Mouse (Mus musculus): ENCODE data around the gene Lats2. TPM values are rescaled to one million over a fixed set of nuclear protein-coding genes. Genes with fewer than 3 reads are reported as not detected.
"Not testable (repeated sequence)": the region's sequence is repeated elsewhere in the genome, so short reads cannot be mapped to it uniquely, and the experiment has no call there.

Lats2 gene
- polyA plus RNA-seq, 1 experiment from 2014 or later: 21.5 TPM

- Histone ChIP-seq H3K9ac (replicated peaks; ENCODE audit: low read depth, low read length) (no peak overlapping the region), H3K4me1 (ENCODE audit: control insufficient read depth, insufficient read depth, low read length) (no peaks in the 10 kb centered on the region), H3K27ac (ENCODE audit: low read length) (no peak overlapping the region), H3K9me3 (ENCODE audit: control insufficient read depth, low read depth, low read length) (no peaks in the 10 kb centered on the region), H3K4me2 (replicated peaks; ENCODE audit: low read depth, low read length) (no peak overlapping the region), H3K4me3 (ENCODE audit: low read depth, low read length) (no peak overlapping the region), H3K36me3 (ENCODE audit: control insufficient read depth, insufficient read depth, low read length) (peaks cover 57% of the 10 kb centered on the region), H3K27me3 (ENCODE audit: control insufficient read depth, insufficient read depth, low read length) (no peaks in the 10 kb centered on the region)
- ATAC-seq (ENCODE audit: insufficient number of reproducible peaks, insufficient read depth, low FRiP score, low read depth): no peak
- 81% methylated on average over 10 of the region's 10 CpGs for WGBS
Observed at GRCm38 (mm10) chr14:57699016-57699415, 59.2 kb downstream of the Lats2 start.

DNA sequence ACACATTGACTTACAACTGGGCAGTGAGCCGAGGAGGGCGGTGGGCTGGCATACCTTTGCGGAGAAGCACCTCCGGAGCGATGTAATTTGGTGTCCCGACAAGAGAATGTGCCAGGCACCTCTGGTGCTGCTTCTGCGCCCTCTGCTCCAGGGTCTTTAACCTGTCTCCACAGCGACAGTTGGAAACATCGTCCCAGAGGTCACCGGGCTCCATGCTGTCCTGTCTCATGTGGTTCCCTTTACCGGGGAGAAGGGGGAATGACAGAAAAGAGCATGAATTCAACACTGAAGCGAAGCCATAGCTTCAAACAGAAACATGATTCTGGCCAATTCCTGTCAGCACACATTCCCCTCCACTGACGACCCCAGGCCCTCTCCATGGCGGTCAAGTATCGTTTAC lies 62.1 kb downstream of the Lats2 start:
- no peaks in the 10 kb centered on the region for H3K9me3 ChIP-seq (ENCODE audit: control insufficient read depth, low read depth, low read length)
- no peaks in the 10 kb centered on the region for H3K27me3 ChIP-seq (ENCODE audit: control insufficient read depth, insufficient read depth, low read length)
- H3K27ac ChIP-seq (ENCODE audit: low read length): no peak overlapping the region
- H3K9ac ChIP-seq (replicated peaks; ENCODE audit: low read depth, low read length): no peak overlapping the region
- no peak for ATAC-seq (ENCODE audit: insufficient number of reproducible peaks, insufficient read depth, low FRiP score, low read depth)
- no peaks in the 10 kb centered on the region for H3K4me1 ChIP-seq (ENCODE audit: control insufficient read depth, insufficient read depth, low read length)
- H3K36me3 ChIP-seq (ENCODE audit: control insufficient read depth, insufficient read depth, low read length): peaks cover 59% of the 10 kb centered on the region
- WGBS: 94% methylated on average over 15 of the region's 15 CpGs
- no peak overlapping the region for H3K4me2 ChIP-seq (replicated peaks; ENCODE audit: low read depth, low read length)
- H3K4me3 ChIP-seq (ENCODE audit: low read depth, low read length): no peak overlapping the region

DNA sequence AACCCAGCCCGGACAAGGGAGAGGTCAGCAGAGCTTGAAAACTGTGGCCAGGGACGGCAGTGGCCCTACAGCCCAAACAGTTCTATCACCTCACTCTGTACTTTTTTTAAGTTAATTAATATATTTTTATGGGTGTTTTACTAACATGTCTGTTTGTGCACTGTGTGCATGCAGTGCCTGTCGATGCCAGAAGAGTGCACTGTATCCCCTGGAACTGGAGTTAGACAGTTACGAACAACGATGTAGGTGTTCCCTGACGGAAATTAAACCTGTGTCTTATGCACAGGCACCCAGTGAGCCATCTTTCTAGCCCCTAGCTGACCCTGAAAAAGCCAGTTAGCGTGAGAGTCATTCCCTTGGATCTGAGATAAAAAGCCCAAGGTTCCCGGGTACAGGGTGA lies 62.6 kb downstream of the Lats2 start:
- no peaks in the 10 kb centered on the region for H3K4me1 ChIP-seq (ENCODE audit: control insufficient read depth, insufficient read depth, low read length)
- no peaks in the 10 kb centered on the region for H3K9me3 ChIP-seq (ENCODE audit: control insufficient read depth, low read depth, low read length)
- no peak overlapping the region for H3K4me3 ChIP-seq (ENCODE audit: low read depth, low read length)
- no peaks in the 10 kb centered on the region for H3K27me3 ChIP-seq (ENCODE audit: control insufficient read depth, insufficient read depth, low read length)
- H3K4me2 ChIP-seq (replicated peaks; ENCODE audit: low read depth, low read length): no peak overlapping the region
- ATAC-seq (ENCODE audit: insufficient number of reproducible peaks, insufficient read depth, low FRiP score, low read depth): no peak
- peaks cover 64% of the 10 kb centered on the region for H3K36me3 ChIP-seq (ENCODE audit: control insufficient read depth, insufficient read depth, low read length)
- no peak overlapping the region for H3K9ac ChIP-seq (replicated peaks; ENCODE audit: low read depth, low read length)
- WGBS: 91% methylated on average over 8 of the region's 8 CpGs
- no peak overlapping the region for H3K27ac ChIP-seq (ENCODE audit: low read length)

DNA sequence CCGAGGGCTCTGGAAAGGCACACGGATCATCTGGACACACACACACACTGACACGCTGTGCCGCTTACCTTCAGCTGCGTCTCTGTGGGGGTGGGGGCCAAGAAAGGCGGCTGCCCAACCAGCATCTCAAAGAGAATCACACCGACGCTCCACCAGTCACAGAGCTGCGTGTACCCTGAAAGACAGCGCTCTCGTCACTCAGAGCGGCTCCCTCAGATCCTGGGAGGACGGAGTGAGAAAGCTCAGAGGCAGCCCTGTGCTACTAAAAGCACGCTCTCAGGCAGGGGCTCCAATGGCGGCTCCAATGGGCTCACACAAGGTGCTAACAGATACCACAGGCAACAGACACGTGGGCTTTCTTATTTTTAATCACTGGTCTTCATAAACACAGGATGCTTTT lies 63.9 kb downstream of the Lats2 start:
- H3K36me3 ChIP-seq (ENCODE audit: control insufficient read depth, insufficient read depth, low read length): peaks cover 56% of the 10 kb centered on the region
- H3K27ac ChIP-seq (ENCODE audit: low read length): no peak overlapping the region
- WGBS: 83% methylated on average over 16 of the region's 16 CpGs
- H3K9me3 ChIP-seq (ENCODE audit: control insufficient read depth, low read depth, low read length): no peaks in the 10 kb centered on the region
- H3K27me3 ChIP-seq (ENCODE audit: control insufficient read depth, insufficient read depth, low read length): no peaks in the 10 kb centered on the region
- no peak overlapping the region for H3K4me3 ChIP-seq (ENCODE audit: low read depth, low read length)
- ATAC-seq (ENCODE audit: insufficient number of reproducible peaks, insufficient read depth, low FRiP score, low read depth): no peak
- H3K9ac ChIP-seq (replicated peaks; ENCODE audit: low read depth, low read length): no peak overlapping the region
- no peak overlapping the region for H3K4me2 ChIP-seq (replicated peaks; ENCODE audit: low read depth, low read length)
- no peaks in the 10 kb centered on the region for H3K4me1 ChIP-seq (ENCODE audit: control insufficient read depth, insufficient read depth, low read length)

- ATAC-seq (ENCODE audit: insufficient number of reproducible peaks, insufficient read depth, low FRiP score, low read depth): no peak
- Histone ChIP-seq H3K4me1 (ENCODE audit: control insufficient read depth, insufficient read depth, low read length) (no peaks in the 10 kb centered on the region), H3K27ac (ENCODE audit: low read length) (no peak overlapping the region), H3K9me3 (ENCODE audit: control insufficient read depth, low read depth, low read length) (no peaks in the 10 kb centered on the region), H3K9ac (replicated peaks; ENCODE audit: low read depth, low read length) (no peak overlapping the region), H3K4me3 (ENCODE audit: low read depth, low read length) (no peak overlapping the region), H3K27me3 (ENCODE audit: control insufficient read depth, insufficient read depth, low read length) (no peaks in the 10 kb centered on the region), H3K36me3 (ENCODE audit: control insufficient read depth, insufficient read depth, low read length) (peaks cover 46% of the 10 kb centered on the region), H3K4me2 (replicated peaks; ENCODE audit: low read depth, low read length) (no peak overlapping the region)
- WGBS: 91% methylated on average over 17 of the region's 17 CpGs
Observed at GRCm38 (mm10) chr14:57692517-57693130, 65.6 kb downstream of the Lats2 start.

DNA sequence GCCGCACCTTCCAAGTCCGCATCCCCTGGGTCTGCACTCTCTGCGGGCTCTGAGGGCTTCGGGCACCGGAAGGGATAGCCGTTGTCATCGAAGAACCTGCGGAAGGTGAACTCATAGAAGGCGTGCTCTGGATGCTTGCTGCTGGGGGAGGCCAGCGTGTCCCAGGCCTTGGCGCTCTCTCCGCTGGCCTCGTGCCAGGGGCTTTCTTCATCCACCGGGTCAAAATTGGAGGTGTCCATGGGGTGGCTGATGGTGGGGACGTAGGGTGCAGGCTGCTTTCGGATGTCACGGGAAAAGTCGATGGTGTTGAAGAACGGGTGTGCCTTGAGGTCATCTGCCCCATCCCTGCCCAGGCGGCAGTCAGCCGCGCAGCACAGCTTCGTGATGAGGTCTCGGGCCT lies 66.9 kb downstream of the Lats2 start:
- ATAC-seq (ENCODE audit: insufficient number of reproducible peaks, insufficient read depth, low FRiP score, low read depth): no peak
- H3K9ac ChIP-seq (replicated peaks; ENCODE audit: low read depth, low read length): no peak overlapping the region
- no peak overlapping the region for H3K4me3 ChIP-seq (ENCODE audit: low read depth, low read length)
- H3K36me3 ChIP-seq (ENCODE audit: control insufficient read depth, insufficient read depth, low read length): peaks cover 38% of the 10 kb centered on the region
- no peak overlapping the region for H3K27ac ChIP-seq (ENCODE audit: low read length)
- no peaks in the 10 kb centered on the region for H3K9me3 ChIP-seq (ENCODE audit: control insufficient read depth, low read depth, low read length)
- H3K27me3 ChIP-seq (ENCODE audit: control insufficient read depth, insufficient read depth, low read length): no peaks in the 10 kb centered on the region
- 95% methylated on average over 24 of the region's 24 CpGs for WGBS
- no peaks in the 10 kb centered on the region for H3K4me1 ChIP-seq (ENCODE audit: control insufficient read depth, insufficient read depth, low read length)
- no peak overlapping the region for H3K4me2 ChIP-seq (replicated peaks; ENCODE audit: low read depth, low read length)

DNA sequence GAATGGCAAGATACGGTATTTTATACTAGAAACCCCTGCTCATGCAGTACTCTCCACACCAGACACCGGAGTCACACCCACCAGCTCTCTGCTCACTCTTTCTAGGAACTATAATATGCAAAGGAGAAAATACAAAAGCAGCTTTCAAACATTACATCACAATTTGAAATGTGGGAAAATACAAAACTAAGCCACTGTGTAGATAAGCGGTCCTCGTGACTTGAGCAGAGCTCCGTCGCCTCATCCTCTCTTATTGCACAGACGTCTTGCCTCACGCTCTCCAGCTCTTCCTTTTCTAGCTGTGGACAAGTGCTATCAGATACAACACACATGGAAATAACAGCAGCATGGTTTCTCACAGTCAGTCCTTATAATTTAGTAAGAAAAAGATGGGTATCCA lies 67.5 kb downstream of the Lats2 start:
- ATAC-seq (ENCODE audit: insufficient number of reproducible peaks, insufficient read depth, low FRiP score, low read depth): no peak
- WGBS: 92% methylated on average over 8 of the region's 8 CpGs
- no peak overlapping the region for H3K27ac ChIP-seq (ENCODE audit: low read length)
- H3K9me3 ChIP-seq (ENCODE audit: control insufficient read depth, low read depth, low read length): no peaks in the 10 kb centered on the region
- no peak overlapping the region for H3K4me3 ChIP-seq (ENCODE audit: low read depth, low read length)
- H3K4me2 ChIP-seq (replicated peaks; ENCODE audit: low read depth, low read length): no peak overlapping the region
- no peak overlapping the region for H3K9ac ChIP-seq (replicated peaks; ENCODE audit: low read depth, low read length)
- H3K36me3 ChIP-seq (ENCODE audit: control insufficient read depth, insufficient read depth, low read length): peaks cover 32% of the 10 kb centered on the region
- H3K27me3 ChIP-seq (ENCODE audit: control insufficient read depth, insufficient read depth, low read length): no peaks in the 10 kb centered on the region
- H3K4me1 ChIP-seq (ENCODE audit: control insufficient read depth, insufficient read depth, low read length): no peaks in the 10 kb centered on the region

GRCm38 (mm10) chr14:57688066-57688465 lies 70.1 kb downstream of the Lats2 start:
- H3K4me3 ChIP-seq (ENCODE audit: low read depth, low read length); H3K27me3 ChIP-seq (ENCODE audit: control insufficient read depth, insufficient read depth, low read length); H3K9me3 ChIP-seq (ENCODE audit: control insufficient read depth, low read depth, low read length); H3K4me2 ChIP-seq (replicated peaks; ENCODE audit: low read depth, low read length); ATAC-seq (ENCODE audit: insufficient number of reproducible peaks, insufficient read depth, low FRiP score, low read depth); H3K4me1 ChIP-seq (ENCODE audit: control insufficient read depth, insufficient read depth, low read length); H3K27ac ChIP-seq (ENCODE audit: low read length); H3K9ac ChIP-seq (replicated peaks; ENCODE audit: low read depth, low read length): not testable (repeated sequence)
- WGBS: 96% methylated on average over 7 of the region's 7 CpGs
- H3K36me3 ChIP-seq (ENCODE audit: control insufficient read depth, insufficient read depth, low read length): peaks cover 12% of the 10 kb centered on the region

GRCm38 (mm10) chr14:57687441-57687840 lies 70.7 kb downstream of the Lats2 start:
- Histone ChIP-seq H3K9ac (replicated peaks; ENCODE audit: low read depth, low read length) (no peak overlapping the region), H3K27ac (ENCODE audit: low read length) (no peak overlapping the region), H3K4me1 (ENCODE audit: control insufficient read depth, insufficient read depth, low read length) (no peaks in the 10 kb centered on the region), H3K36me3 (ENCODE audit: control insufficient read depth, insufficient read depth, low read length) (peaks cover 12% of the 10 kb centered on the region), H3K4me3 (ENCODE audit: low read depth, low read length) (no peak overlapping the region), H3K27me3 (ENCODE audit: control insufficient read depth, insufficient read depth, low read length) (no peaks in the 10 kb centered on the region), H3K9me3 (ENCODE audit: control insufficient read depth, low read depth, low read length) (no peaks in the 10 kb centered on the region), H3K4me2 (replicated peaks; ENCODE audit: low read depth, low read length) (no peak overlapping the region)
- no peak for ATAC-seq (ENCODE audit: insufficient number of reproducible peaks, insufficient read depth, low FRiP score, low read depth)
- 87% methylated on average over 5 of the region's 5 CpGs for WGBS
